Mouse (Mus musculus) ovary, postnatal 10 days (tissue): ENCODE measurements at regions not wholly inside any gene's neighbourhood (a gene's known extent, or its start where the extent isn't known, plus 50 kb on each side); places are given as distances from the start of the nearest gene placed in this dataset.

Source experiments
- DNase-seq: peaks from one replicate; pipeline ENCODE4 v3.0.0; 2022; ENCODE audit warnings: low spot score

- DNase-seq, result no peak
Observed at GRCm38 (mm10) chr2:137244370-137244769, 127.9 kb upstream of the Jag1 start.

GRCm38 (mm10) chr2:137243914-137244313 lies 127.5 kb upstream of the Jag1 start:
- DNase-seq, result no peak

GRCm38 (mm10) chr2:137236961-137237360 lies 120.5 kb upstream of the Jag1 start:
- DNase-seq, result no peak

GRCm38 (mm10) chr2:137233936-137234335 lies 117.5 kb upstream of the Jag1 start:
- DNase-seq, result no peak

GRCm38 (mm10) chr2:137231161-137231560 lies 114.7 kb upstream of the Jag1 start:
- no peak for DNase-seq

GRCm38 (mm10) chr2:137229422-137230069 lies 113.1 kb upstream of the Jag1 start:
- DNase-seq, result no peak

GRCm38 (mm10) chr2:137227495-137227894 lies 111.1 kb upstream of the Jag1 start:
- no peak for DNase-seq

- no peak for DNase-seq
Observed at GRCm38 (mm10) chr2:137224702-137225552, 108.5 kb upstream of the Jag1 start.

- no peak for DNase-seq
Observed at GRCm38 (mm10) chr2:137215697-137216096, 99.3 kb upstream of the Jag1 start.

- no peak for DNase-seq
Observed at GRCm38 (mm10) chr2:137207846-137208245, 91.4 kb upstream of the Jag1 start.

- no peak for DNase-seq
Observed at GRCm38 (mm10) chr2:137204274-137204850, 87.9 kb upstream of the Jag1 start.

GRCm38 (mm10) chr2:137200101-137200500 lies 83.7 kb upstream of the Jag1 start:
- no peak for DNase-seq

GRCm38 (mm10) chr2:137192183-137192582 lies 75.7 kb upstream of the Jag1 start:
- no peak for DNase-seq

- no peak for DNase-seq
Observed at GRCm38 (mm10) chr2:137169176-137169575, 52.7 kb upstream of the Jag1 start.

GRCm38 (mm10) chr2:137168626-137169025 lies 52.2 kb upstream of the Jag1 start:
- DNase-seq, result no peak
